Mouse (Mus musculus): ENCODE results near the gene Fxyd1. TPM values are rescaled to one million over a fixed set of nuclear protein-coding genes. Genes with fewer than 3 reads are reported as not detected.

The Fxyd1 gene
- polyA plus RNA-seq, 1 experiment from 2014 or later = 76.3 TPM

DNA sequence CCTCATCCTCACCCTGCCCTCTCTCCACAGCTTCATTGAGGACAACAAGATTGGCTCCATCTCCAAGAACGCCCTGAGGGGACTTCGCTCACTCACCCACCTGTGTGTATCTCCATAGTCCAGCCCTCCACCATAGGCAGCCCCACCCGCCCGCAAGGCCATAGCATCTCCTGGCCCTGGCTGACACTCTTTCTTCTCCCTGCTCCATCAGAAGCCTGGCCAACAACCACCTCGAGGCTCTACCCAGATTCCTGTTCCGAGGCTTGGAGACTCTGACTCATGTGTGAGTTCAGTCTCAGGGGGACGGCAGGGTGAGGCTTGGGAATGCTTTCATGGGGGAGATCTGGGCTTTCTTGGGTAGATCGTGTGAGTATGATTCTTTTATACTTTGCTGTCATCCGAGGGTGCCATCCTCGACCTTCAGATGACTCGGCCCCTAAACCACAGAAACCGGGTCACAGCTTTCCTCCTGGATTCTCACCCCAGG, 6.1 kb upstream of the Fxyd1 start:
- Histone ChIP-seq H3K4me1 (replicated peaks; ENCODE audit: insufficient read depth, low read length) (no peaks in the 10 kb centered on the region; the same call in 1 of the 2 replicates), H3K9me3 (replicated peaks; ENCODE audit: low read length) (no peaks in the 10 kb centered on the region), H3K36me3 (ENCODE audit: insufficient read depth, low read length) (no peaks in the 10 kb centered on the region), H3K4me3 (replicated peaks; ENCODE audit: low read depth, low read length) (no peak overlapping the region), H3K27me3 (ENCODE audit: insufficient read depth, low read length) (no peaks in the 10 kb centered on the region), H3K4me2 (ENCODE audit: low read length) (no peak overlapping the region), H3K9ac (ENCODE audit: low read depth, low read length) (no peak overlapping the region), H3K27ac (no peak overlapping the region)
- TF ChIP-seq CTCF (IDR thresholded peaks at IDR 0.05; ENCODE audit: low read depth) = no peak
- DNase-seq (ENCODE audit: low spot score) (no peak), ATAC-seq (replicated peaks; ENCODE audit: low FRiP score, low read depth) (no peak)
- 83% methylated on average over 12 of the region's 12 CpGs for WGBS

DNA sequence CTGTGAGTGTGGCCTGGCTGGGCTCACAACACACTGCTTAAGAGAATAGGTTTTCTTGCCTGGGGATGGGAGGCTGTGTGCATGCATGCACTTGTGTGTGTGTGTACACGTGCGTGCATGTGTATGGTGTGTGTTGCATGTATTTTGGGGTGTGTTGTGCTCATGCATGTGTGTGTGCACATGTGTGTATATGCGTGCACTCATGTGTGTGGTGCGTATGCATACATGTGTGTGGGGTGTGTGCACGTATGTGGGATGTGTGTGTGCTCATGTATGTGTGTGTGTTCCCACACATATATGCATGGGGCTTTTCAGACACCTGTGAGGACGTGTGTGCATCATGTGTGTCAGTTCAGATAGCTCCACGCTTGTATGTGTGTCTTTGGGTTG, 3.6 kb upstream of the Fxyd1 start:
- no peaks in the 10 kb centered on the region for H3K4me1 ChIP-seq (replicated peaks; ENCODE audit: insufficient read depth, low read length)
- H3K36me3 ChIP-seq (ENCODE audit: insufficient read depth, low read length) = no peaks in the 10 kb centered on the region
- H3K4me3 ChIP-seq (replicated peaks; ENCODE audit: low read depth, low read length) = no peak overlapping the region
- no peak overlapping the region for H3K9ac ChIP-seq (ENCODE audit: low read depth, low read length)
- DNase-seq (ENCODE audit: low spot score) = no peak
- H3K27me3 ChIP-seq (ENCODE audit: insufficient read depth, low read length) = no peaks in the 10 kb centered on the region
- H3K4me2 ChIP-seq (ENCODE audit: low read length) = no peak overlapping the region
- H3K9me3 ChIP-seq (replicated peaks; ENCODE audit: low read length) = no peaks in the 10 kb centered on the region
- ATAC-seq (replicated peaks; ENCODE audit: low FRiP score, low read depth) = no peak
- no peak for TF ChIP-seq CTCF (IDR thresholded peaks at IDR 0.05; ENCODE audit: low read depth)
- H3K27ac ChIP-seq = no peak overlapping the region
- 92% methylated on average over 7 of the region's 7 CpGs for WGBS

- ATAC-seq (replicated peaks; ENCODE audit: low FRiP score, low read depth) = no peak
- Histone ChIP-seq H3K36me3 (ENCODE audit: insufficient read depth, low read length) (no peaks in the 10 kb centered on the region), H3K4me3 (replicated peaks; ENCODE audit: low read depth, low read length) (no peak overlapping the region), H3K4me2 (ENCODE audit: low read length) (no peak overlapping the region), H3K27ac (no peak overlapping the region), H3K27me3 (ENCODE audit: insufficient read depth, low read length) (no peaks in the 10 kb centered on the region), H3K9ac (ENCODE audit: low read depth, low read length) (no peak overlapping the region), H3K9me3 (replicated peaks; ENCODE audit: low read length) (no peaks in the 10 kb centered on the region), H3K4me1 (replicated peaks; ENCODE audit: insufficient read depth, low read length) (no peaks in the 10 kb centered on the region)
- no peak for TF ChIP-seq CTCF (IDR thresholded peaks at IDR 0.05; ENCODE audit: low read depth)
- 77% methylated on average over 11 of the region's 11 CpGs for WGBS
- DNase-seq (ENCODE audit: low spot score) = no peak
These were observed 3.1 kb upstream of the Fxyd1 start for GRCm38 (mm10) chr7:31059919-31060620.

DNA sequence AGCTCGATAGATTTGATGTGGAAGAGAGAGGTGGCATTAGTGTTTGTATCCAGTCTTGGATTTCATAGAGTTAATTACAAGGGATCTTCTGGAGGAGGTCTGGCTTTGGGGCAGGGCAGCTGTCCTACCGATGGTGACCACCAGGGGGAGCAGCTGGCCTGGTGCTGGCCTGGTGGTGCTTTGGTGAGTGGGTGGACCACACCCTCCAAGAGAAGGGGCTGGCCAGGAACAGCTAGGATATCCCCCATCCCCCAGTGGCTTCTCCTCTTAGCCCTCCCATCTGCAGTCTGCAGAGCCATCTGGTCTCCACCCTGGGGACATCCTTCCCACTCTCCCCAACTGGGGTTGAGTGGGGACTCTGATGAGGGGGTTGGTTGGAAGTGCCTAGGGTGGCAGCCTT, 2.1 kb upstream of the Fxyd1 start, which contains the start of gene Lgi4:
TSS of gene Lgi4 (plus strand) at position 235 of the 400 bp plus-strand sequence.
- ATAC-seq (replicated peaks; ENCODE audit: low FRiP score, low read depth) = peak; percentile 71
- Histone ChIP-seq H3K36me3 (ENCODE audit: insufficient read depth, low read length) (no peaks in the 10 kb centered on the region), H3K4me3 (replicated peaks; ENCODE audit: low read depth, low read length) (no peak within 1 kb of the TSS), H3K9ac (ENCODE audit: low read depth, low read length) (no peak within 1 kb of the TSS), H3K4me1 (replicated peaks; ENCODE audit: insufficient read depth, low read length) (no peaks in the 10 kb centered on the region), H3K4me2 (ENCODE audit: low read length) (no peak within 1 kb of the TSS), H3K9me3 (replicated peaks; ENCODE audit: low read length) (no peaks in the 10 kb centered on the region), H3K27ac (no peak within 1 kb of the TSS), H3K27me3 (ENCODE audit: insufficient read depth, low read length) (no peaks in the 10 kb centered on the region)
- peak; percentile 85 for DNase-seq (ENCODE audit: low spot score)
- 0% methylated on average over 2 of the region's 2 CpGs for WGBS
- TF ChIP-seq CTCF (IDR thresholded peaks at IDR 0.05; ENCODE audit: low read depth) = peak; percentile 95

DNA sequence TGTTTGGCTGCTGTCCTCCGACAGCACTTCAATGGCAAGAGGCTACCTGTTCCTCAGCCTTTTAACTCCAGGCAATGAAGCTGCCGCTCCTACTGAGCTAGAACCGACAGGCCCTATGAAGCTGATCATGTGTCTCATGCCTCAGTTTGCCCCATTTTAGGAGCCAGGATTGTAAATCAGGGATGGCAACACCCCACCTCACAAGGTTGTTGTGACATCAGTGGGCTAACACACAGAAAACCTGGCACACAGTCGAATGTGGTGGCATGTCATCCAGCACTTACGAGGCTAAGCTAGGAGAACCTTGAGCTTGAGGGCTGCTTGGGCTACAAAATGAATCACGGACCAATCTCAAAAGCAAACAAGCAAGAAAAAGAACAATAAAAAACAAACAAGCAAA, 1.2 kb upstream of the Fxyd1 start:
- no peak overlapping the region for H3K4me3 ChIP-seq (replicated peaks; ENCODE audit: low read depth, low read length)
- ATAC-seq (replicated peaks; ENCODE audit: low FRiP score, low read depth) (no peak), DNase-seq (ENCODE audit: low spot score) (no peak)
- H3K4me2 ChIP-seq (ENCODE audit: low read length) = no peak overlapping the region
- H3K36me3 ChIP-seq (ENCODE audit: insufficient read depth, low read length) = no peaks in the 10 kb centered on the region
- no peaks in the 10 kb centered on the region for H3K27me3 ChIP-seq (ENCODE audit: insufficient read depth, low read length)
- WGBS = 85% methylated on average over 6 of the region's 6 CpGs
- TF ChIP-seq CTCF (IDR thresholded peaks at IDR 0.05; ENCODE audit: low read depth) = no peak
- H3K27ac ChIP-seq = no peak overlapping the region
- H3K4me1 ChIP-seq (replicated peaks; ENCODE audit: insufficient read depth, low read length) = no peaks in the 10 kb centered on the region
- no peaks in the 10 kb centered on the region for H3K9me3 ChIP-seq (replicated peaks; ENCODE audit: low read length)
- H3K9ac ChIP-seq (ENCODE audit: low read depth, low read length) = no peak overlapping the region

DNA sequence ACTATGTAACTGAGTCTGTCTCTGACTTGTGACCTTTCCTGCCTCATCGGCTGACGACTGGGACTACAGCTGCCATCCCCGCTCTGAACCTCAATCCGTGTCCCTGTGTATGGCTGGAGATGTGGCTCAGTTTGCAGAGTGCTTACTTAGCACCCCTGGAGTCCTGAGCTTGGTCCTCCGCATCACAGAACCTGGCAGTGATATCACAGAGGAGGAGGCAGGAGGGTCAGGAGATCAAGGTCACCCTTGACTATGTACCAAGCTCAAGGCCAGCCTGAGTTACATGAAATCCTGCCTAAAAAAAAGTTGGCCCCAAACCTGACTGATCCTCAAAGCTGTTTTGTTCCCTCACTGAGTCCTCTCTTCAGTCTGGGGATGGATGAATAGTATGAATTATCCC, 731 bp upstream of the Fxyd1 start:
- no peak for DNase-seq (ENCODE audit: low spot score)
- 65% methylated on average over 5 of the region's 5 CpGs for WGBS
- no peak overlapping the region for H3K27ac ChIP-seq

More for the DNA sequence above, 731 bp upstream of the Fxyd1 start:
- TF ChIP-seq CTCF (IDR thresholded peaks at IDR 0.05; ENCODE audit: low read depth) = no peak
- Histone ChIP-seq H3K9me3 (replicated peaks; ENCODE audit: low read length) (no peaks in the 10 kb centered on the region), H3K27me3 (ENCODE audit: insufficient read depth, low read length) (peaks cover 4% of the 10 kb centered on the region), H3K4me2 (ENCODE audit: low read length) (no peak overlapping the region), H3K4me1 (replicated peaks; ENCODE audit: insufficient read depth, low read length) (peaks cover 3% of the 10 kb centered on the region; the same call in 1 of the 2 replicates), H3K36me3 (ENCODE audit: insufficient read depth, low read length) (no peaks in the 10 kb centered on the region), H3K9ac (ENCODE audit: low read depth, low read length) (no peak overlapping the region), H3K4me3 (replicated peaks; ENCODE audit: low read depth, low read length) (no peak overlapping the region)
- ATAC-seq (replicated peaks; ENCODE audit: low FRiP score, low read depth) = no peak
